Mouse (Mus musculus) adrenal gland, postnatal 36 days (tissue): Measurements from ENCODE around the gene Sema6d. TPM values are rescaled to one million over a fixed set of nuclear protein-coding genes. Genes with fewer than 3 reads are reported as not detected.

Experiments used
- DNase-seq, 2 experiments: peaks; one replicate each; pipeline ENCODE4 v3.0.0; 2021; ENCODE audit warnings: mixed read lengths in 1 of 2
- total RNA-seq, 2 experiments: library from RNA; stranded (reverse); gene quantifications; 2 replicates each; pipeline ENCODE4 v1.2.3; 2021

Sema6d gene
- total RNA-seq, 2 experiments from 2014 or later = 7.7 to 11.3 TPM

- no peak for DNase-seq
Observed at GRCm38 (mm10) chr2:124613671-124614210, 524.0 kb downstream of the Sema6d start.

GRCm38 (mm10) chr2:124616746-124617145 lies 527.0 kb downstream of the Sema6d start:
- no peak for DNase-seq

GRCm38 (mm10) chr2:124617440-124617839 lies 527.7 kb downstream of the Sema6d start:
- DNase-seq = no peak

GRCm38 (mm10) chr2:124618091-124618490 lies 528.3 kb downstream of the Sema6d start:
- DNase-seq = no peak

- no peak for DNase-seq
Observed at GRCm38 (mm10) chr2:124618526-124619219, 528.9 kb downstream of the Sema6d start.

- DNase-seq = no peak
Observed at GRCm38 (mm10) chr2:124620470-124620869, 530.7 kb downstream of the Sema6d start.

- no peak for DNase-seq
Observed at GRCm38 (mm10) chr2:124621972-124622621, 532.3 kb downstream of the Sema6d start.

- DNase-seq = no peak
Observed at GRCm38 (mm10) chr2:124624247-124624929, 534.6 kb downstream of the Sema6d start.

- DNase-seq = no peak
Observed at GRCm38 (mm10) chr2:124626425-124626824, 536.7 kb downstream of the Sema6d start.

- no peak for DNase-seq
Observed at GRCm38 (mm10) chr2:124627664-124628063, 537.9 kb downstream of the Sema6d start.

- no peak for DNase-seq
Observed at GRCm38 (mm10) chr2:124628701-124629100, 538.9 kb downstream of the Sema6d start.

- no peak for DNase-seq
Observed at GRCm38 (mm10) chr2:124634400-124634998, 544.7 kb downstream of the Sema6d start.

GRCm38 (mm10) chr2:124635271-124635865 lies 545.6 kb downstream of the Sema6d start:
- no peak for DNase-seq

- no peak for DNase-seq
Observed at GRCm38 (mm10) chr2:124637080-124637479, 547.3 kb downstream of the Sema6d start.

- no peak for DNase-seq
Observed at GRCm38 (mm10) chr2:124639221-124639963, 549.6 kb downstream of the Sema6d start.

GRCm38 (mm10) chr2:124640500-124641193 lies 550.9 kb downstream of the Sema6d start:
- DNase-seq = no peak

GRCm38 (mm10) chr2:124641194-124641558 lies 551.4 kb downstream of the Sema6d start:
- no peak for DNase-seq

GRCm38 (mm10) chr2:124642131-124642530 lies 552.4 kb downstream of the Sema6d start:
- DNase-seq = no peak

- DNase-seq = no peak
Observed at GRCm38 (mm10) chr2:124650609-124651008, 560.8 kb downstream of the Sema6d start.

GRCm38 (mm10) chr2:124651146-124651545 lies 561.4 kb downstream of the Sema6d start:
- DNase-seq = peak in 1 of 2 experiments; percentile 19

GRCm38 (mm10) chr2:124653161-124653560 lies 563.4 kb downstream of the Sema6d start:
- no peak for DNase-seq
